Mouse (Mus musculus): Measurements from ENCODE around the gene Car15.

DNA sequence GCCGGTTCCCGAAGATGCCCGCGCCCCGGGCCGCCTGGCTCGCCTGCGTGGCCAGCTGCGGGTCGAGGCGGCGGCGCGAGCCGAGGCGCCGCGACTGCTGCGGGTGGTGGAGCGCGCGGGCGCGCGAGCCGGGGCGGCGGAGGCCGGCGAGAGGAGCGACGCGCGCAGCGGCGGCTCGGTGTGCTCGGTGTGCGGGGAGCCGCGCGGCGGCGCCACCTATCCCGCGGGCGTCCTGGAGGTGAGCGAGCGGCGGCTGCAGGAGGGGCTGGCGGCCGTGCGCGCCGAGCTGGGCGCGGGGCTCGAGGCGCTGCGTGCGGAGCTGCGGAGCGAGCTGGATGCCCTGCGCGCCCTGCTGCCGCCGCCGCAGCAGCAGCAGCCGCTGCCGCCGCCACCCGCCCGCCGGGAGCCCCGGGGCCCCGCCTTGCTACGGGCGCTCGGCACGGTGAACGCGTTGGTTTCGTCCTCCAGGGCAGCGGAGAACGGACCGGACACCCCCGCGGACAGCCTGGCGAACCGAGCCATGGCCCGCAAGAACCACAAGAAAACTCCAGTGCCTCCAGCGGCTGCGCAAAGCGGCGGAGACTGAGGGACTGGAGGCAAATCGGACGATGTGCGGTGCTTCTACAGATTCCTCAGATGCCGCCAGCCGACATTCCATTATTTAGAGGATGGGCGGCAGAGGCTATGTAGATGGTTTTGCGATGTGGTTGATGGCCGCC is 4.3 kb downstream of the Car15 start:
- TF ChIP-seq CTCF (IDR thresholded peaks at IDR 0.05; ENCODE audit: low read depth) (no peak), EP300 (IDR thresholded peaks at IDR 0.05; ENCODE audit: low read depth) (no peak)
